Mouse (Mus musculus) liver, adult (tissue): Measurements from ENCODE around the gene Fkbp14.

ENCODE experiments used
- GATA4 ChIP-seq: IDR thresholded peaks from 2 replicates; pipeline ENCODE4 v1.6.1; 2014; ENCODE audit warnings: mild to moderate bottlenecking, low read length; ENCODE audit not compliant: insufficient replicate concordance

The Fkbp14 gene

DNA sequence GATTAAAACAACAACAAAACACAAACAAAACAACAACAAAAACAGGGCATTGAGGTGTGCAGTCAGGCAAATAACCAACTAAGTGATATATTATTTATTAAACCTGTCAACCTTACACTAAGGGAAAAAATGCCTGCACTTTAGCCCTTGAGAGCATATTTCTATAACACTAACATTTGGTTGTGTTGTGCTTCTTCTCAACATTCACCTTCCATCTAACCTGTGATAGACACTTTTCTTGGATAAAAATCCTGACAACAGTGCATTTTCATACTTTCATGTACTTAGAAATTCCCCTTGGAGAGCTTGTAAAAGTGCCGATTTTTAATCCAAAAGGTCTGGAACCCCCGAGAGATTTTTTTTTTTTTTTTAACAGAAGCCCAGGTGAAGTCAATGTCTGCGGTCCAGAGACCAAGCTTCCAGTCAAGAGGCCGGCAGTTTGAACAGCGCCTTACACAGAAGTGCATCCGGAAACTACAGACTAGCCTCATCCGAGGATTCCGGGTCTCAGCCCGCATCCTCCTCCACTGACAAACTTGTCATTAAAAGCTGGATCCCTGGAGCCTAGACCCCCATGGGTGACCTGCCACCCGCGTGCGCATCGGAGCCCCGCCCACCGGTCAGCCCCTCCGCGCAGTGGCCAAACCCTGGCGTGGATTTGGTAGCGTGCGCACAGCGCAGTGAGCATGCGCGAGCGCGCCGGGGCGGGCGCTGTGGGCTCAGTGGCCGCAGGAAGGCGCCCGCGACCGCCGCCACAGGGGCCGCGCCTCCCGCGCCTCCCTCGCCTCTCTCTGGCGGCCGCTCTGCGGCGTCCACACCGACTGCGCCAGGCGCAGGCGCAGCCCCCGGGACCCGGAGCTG, 2.4 kb downstream of the Fkbp14 start, which contains the start of gene Plekha8:
Plekha8 (plus strand) TSS at position 643 of the 861 bp plus-strand sequence.
- no peak for TF ChIP-seq GATA4

DNA sequence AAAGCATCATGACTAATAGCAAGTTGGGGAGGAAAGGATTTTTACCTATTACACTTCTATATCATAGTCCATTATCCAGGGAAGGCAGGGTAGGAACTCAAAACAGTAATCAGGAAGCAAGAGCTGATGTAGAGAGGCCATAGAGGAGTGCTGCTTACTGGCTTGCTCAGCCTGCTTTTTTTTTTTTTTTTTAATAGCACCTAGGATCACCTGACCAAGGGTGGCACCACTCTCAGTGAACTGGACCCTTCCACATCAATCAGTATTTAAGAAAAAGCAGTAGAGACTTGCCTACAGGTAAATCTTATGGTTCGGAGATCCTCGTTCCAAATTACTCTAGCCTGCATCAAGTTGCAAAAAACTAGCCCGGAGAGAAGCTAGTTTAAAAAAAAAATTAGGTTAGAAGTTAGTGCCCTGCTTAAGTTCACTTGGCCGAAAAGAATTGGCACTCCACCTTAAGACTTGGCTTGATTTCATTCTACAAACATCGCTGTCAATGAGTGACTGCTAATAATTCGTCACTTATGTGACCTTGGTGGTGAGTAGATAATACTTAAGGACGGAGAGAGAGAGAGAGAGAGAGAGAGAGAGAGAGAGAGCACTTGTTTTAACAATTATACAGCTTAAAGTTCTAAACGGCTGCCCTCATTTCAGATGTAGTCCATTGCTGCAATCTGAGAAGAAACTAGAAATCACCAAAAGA, 3.2 kb downstream of the Fkbp14 start:
- TF ChIP-seq GATA4: 0 out of 2 replicates have a peak, but pooled peaks have one; percentile 27

DNA sequence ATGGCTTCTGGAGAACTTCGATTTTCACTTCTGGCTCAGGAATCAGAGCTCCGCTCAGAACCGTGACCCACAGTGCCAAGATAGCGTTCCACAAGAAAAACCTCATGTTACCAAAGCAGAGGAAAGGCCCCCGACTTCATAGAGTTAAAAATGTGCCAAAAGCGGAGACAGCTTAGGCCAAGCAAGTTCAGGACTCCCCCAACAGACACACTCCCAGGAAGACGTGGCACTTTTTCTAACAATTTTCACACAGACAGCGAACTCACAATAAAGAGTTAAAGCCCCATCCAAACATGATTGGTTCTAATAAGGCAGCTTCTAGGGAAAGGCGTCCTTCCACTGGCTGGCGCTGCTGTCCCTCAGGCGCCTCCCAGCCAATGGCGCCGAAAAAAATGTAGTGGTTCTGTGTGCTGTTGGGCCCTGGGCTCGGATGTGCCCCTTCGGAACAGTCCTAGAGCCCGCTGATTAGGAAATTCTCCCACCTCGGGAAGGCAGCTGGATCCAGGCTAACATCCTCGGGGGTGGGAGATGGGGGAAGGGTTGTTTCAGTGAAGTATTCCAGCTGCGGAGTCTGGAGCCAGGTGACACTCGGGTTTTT, 4.1 kb downstream of the Fkbp14 start:
- no peak; the same call in 1 of the 2 replicates for TF ChIP-seq GATA4

DNA sequence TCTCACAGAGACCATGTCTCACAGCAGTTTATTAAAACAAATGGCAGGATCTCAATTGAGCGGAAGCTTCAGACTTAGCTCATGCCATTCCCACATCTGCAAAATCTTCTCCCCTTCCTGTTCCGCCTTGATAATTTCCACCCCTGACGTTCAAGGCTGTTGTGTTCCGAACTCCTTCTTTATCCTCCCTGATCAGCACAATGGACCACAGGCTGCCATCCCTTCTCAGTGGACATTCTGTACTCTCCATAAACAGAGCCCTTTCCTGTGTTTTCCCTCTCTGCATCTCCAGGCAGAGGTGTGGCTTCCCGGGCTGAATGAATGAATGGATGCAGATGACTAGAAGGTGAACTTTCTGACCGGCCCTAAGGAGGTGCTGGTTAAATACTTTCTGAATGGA, 5.3 kb downstream of the Fkbp14 start:
- TF ChIP-seq GATA4: peak; percentile 22; the same call in 1 of the 2 replicates

DNA sequence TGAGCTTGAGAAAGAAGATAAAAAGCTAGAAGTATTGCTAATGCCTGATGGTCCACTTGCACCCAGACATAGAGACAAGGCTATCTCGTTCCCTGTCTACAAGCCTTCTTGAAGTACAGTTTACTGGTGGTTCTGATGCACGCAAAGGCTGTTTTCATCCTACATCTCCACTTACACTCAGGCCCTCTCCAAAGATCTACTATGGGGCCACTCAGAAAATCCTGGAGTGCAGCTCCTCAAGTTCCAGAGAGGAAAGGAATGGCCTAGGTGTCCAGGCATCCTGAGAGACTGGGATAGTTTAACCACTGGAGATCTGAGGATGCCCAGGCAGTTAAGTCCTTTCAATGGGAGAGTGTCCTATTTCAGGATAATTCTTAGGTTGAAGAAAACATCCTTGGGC, 6.4 kb downstream of the Fkbp14 start:
- TF ChIP-seq GATA4: no peak

DNA sequence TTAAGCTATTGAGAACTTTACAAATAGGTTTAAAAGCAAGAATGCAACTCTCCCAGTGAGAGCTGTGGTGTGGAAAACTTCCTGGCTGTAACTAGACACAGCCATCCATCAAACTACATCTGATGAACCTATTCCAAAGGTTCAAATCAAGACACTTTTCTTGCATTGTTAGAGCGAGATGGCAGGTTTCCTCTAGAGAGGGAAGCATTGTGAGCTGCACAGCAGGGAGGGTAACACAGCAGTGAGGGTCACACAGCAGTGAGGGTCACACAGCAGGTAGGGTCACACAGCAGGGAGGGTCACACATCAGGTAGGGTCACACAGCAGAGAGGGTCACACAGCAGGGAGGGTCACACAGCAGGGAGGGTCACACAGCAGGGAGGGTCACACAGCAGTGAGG, 8.9 kb downstream of the Fkbp14 start:
- TF ChIP-seq GATA4: no peak

DNA sequence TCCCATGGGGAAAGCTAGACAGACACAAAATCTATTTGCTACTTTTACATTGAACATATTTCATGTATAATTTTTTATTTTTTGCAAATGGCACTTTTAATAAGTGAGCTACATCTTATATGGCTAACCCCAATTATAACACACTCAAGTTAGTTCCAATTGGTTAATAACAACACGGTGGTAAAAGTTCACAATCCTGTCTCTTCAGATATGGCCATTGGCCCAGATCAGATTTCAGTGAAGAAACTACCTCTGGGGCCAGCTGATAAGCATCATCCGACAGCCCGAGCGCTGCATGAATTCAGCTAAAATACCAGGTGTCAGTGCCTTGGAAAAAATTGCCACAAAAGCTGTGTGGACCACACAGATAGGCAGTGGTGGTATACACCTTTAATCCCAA, 9.4 kb downstream of the Fkbp14 start:
- TF ChIP-seq GATA4: no peak; the same call in 1 of the 2 replicates

DNA sequence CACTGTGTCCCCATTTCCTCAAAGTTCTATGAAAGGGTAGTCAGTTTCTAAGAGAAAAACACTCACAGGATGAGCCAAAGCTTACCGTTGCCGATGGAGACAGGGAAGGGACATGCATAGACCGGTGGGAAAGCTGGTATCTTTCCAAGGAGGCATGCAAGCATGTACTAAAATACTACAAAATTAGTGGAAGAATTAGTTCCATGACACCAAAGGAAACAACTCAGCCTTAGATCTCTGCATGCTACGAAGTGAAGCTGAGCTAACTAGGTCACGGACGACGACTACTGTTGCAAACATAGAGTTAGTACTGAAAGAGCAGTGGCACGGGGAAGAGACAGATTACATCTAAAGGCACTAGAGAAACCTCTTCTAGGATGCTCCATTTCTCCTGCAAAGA, 10.2 kb downstream of the Fkbp14 start:
- TF ChIP-seq GATA4: no peak

DNA sequence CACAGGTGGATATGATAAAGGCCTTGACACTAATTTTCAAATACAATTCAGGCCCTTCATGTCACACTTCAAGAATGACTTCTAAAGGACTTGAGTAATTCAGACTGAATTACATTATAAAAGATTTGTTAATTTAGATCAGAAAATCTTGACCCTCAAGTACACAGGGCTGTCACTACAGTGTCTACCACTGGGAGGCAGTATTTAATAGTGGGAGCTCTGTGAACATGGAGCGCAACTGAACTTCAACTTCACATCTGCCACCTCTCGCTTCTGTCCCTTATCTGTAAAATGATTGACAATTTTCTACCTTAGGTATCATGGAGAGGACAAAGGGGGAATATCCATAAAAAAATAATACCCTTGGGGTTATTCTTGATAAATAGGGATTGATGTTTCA, 10.9 kb downstream of the Fkbp14 start:
- no peak for TF ChIP-seq GATA4

DNA sequence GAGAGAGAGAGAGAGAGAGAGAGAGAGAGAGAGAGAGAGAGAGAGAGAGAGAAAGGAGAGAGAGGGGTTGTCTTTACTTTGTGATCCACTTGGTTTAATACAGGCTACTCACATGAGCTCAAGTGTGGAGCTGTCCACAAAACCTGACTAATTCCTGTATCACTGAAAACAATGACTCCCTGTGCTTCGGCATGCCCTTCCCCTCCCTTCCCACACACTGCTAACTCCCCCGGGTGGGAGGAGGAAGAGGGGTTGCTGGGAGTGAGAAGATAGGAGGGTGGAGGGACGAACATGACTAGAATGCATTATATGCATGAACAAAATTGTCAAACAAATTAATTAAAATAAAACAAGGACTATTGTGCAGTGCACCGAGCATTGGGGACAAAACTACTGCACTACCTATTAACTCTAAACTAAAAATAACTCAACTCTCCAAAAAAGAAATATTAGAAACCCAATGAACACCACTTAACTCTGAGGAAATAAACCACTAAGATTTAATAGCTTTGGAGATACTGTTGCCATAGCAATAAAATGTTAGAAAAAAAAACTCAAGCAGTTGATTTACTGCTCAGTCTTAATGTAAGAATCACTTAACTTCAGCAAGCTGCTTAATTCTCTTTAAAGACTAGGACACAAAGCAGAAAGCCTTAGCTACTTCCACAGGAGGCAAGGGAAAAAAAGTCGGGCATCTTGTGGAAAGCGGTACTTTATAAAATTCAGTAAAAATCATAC, 23.7 kb downstream of the Fkbp14 start:
- no peak for TF ChIP-seq GATA4

DNA sequence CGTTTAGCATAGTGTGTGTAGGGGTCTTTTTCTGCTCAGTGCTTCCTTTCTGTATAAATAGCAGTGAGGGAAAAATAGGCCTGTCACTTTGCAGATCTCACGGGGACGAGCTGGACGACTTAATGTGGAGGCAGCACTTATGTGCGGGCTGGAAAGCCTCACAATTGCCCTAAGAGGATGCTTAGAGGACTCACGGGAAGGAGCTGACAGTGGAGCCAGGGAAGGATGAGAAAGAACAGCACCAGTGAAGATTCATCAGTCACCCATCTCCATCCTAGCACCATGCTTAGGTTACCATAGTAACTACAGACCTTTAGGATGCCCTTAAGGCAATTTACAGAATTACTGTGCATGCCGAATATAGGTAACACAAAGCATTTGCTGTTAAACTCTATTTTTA, 27.3 kb downstream of the Fkbp14 start:
- no peak for TF ChIP-seq GATA4

DNA sequence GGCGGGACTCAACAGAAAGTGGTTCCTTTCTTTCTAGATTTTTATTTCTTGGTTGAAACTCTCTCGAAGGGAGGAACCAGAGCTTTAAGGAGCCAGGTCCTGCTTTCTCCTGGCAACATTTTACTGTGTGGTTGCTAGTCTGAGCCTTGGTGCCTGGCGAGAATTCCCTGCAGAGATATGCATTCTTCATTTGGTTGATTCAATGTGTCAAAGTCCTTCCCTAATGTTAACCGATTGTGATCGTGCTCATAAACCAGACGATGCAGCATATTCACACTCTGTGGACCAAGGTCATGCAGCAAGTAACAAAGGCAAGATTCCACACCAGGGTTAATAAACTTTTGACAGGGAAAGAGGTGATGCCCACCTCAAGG, 30.6 kb downstream of the Fkbp14 start:
- TF ChIP-seq GATA4: no peak

DNA sequence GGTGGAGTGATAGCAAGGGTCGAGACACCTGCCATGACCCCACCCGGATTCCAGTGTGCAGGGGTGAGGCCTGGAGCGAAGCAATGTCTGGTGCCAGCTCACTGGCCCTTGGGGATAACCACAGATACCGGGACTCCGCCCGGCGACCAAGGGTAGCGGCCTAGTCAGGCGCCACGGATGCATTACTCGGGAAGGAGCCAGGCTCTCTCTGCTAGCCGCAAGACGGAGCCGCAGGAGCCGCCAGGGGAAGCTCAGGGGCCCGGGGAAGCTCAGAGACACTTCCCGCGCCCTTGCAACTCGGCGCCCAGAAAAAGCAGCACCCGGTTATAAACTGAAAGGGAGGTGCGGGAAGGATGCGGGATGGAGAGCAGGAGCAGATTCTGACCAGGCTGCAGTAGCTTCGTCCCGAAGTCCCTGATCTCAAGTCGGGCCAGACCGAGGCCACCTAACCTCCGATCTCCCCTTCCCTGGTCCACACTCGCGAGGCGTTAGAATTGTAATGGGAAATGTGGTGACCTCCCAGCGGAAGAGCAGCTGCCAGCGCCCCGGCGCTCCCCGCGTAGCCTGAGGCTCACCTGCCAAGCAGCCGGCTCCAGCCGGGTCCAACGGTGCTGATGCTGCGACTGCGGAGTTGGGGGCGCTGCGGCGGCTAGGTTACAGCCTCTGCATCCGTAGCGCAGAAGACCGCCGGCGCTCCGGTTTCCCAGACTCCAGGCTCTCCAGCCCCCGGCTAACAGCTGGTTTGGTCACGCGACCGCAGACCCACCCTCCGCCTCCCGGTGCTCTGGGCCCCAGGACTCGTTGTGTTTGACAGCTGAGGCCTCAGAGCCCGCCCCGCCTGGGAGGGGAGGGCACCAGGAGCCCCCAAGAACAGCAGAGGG, 31.2 kb downstream of the Fkbp14 start, which contains the start of gene Scrn1:
Scrn1 (minus strand) TSS at position 825 of the 881 bp plus-strand sequence.
- no peak for TF ChIP-seq GATA4

DNA sequence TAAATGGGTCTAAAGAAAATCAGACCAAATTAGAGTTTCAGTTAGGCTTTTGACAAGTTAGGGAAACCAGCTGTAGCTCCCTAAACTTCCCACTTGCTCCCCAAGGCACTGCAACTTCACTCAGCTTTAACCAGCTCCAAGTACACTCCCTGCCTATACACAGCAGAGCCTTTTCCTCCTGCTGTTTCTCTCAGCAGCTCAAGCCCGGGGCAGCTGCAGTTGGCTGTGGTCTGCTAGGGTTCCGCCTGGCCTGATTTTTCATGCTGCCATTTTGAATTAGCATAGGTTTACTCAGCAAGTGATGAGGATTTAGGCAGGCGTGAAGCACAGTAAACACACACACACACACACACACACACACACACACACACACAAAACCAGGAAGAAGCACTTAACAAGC, 32.1 kb downstream of the Fkbp14 start:
- no peak for TF ChIP-seq GATA4

DNA sequence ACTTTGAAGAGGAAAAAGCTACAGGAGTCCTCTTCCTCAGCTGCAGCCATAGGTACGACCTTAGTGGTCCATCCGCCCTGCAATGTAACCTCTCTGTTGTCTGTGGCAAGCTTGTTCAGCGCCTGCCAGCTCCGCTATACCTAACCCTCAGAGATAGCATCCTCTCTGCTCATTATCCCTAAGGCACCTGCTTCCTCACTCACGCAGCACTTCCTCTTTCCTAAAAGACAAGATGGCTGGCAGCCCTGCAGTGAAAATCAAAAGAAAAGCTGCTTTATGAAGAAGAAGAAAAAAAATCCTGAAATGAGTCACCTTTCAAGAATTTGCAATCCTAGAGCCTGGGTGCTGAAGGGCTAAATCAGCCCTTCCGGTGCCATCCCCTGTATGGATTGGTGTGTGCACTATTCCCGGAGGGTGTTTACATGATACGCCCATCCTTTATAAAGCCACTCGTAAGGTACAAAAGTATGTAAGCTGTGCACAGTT, 32.6 kb downstream of the Fkbp14 start:
- TF ChIP-seq GATA4: no peak

DNA sequence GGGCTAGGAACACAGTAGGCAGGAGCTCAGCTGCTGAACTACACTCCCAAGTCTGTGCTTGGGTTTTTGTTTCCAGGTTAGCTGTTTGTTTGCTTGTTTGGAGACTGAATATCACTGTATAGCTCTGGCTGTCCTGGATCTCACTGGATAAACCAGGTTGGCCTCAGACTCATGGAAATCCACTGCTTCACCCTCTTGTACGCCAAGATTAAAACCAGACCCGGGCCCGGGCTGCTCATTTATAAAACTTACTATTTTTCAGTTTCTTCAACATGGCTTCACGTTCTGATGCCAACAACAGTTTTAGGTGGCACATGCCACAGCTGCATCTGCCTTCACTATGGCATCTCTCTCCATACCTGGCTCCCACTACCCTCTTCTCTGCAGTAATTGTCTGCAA, 33.5 kb downstream of the Fkbp14 start:
- TF ChIP-seq GATA4: no peak
